Mouse (Mus musculus): Measurements from ENCODE around the gene Khnyn.

The Khnyn gene

DNA sequence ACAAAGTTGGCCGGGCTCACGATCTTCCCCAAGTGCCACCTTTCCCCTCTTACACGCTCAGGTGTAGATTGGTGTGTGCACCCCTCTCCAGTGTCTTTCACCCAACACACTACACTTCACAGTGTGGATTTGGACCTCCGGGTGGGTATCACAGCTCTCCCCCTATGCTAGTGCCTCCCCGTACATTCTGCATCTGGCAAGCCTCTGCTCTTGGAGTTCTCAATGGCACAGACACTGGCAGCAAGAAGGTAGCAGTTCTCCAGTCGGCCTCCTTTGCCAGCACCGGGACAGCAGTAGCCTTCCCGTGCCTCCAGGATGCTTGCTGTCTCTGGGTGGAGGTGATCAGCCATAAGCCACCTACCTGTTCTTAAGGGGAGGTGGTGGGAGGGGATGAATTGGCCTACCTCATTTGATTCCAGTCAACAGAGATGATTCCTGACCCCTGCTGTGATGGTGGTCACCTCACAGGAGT, 11.5 kb upstream of the Khnyn start:
- DNase-seq (ENCODE audit: low read depth, low spot score) = no peak

DNA sequence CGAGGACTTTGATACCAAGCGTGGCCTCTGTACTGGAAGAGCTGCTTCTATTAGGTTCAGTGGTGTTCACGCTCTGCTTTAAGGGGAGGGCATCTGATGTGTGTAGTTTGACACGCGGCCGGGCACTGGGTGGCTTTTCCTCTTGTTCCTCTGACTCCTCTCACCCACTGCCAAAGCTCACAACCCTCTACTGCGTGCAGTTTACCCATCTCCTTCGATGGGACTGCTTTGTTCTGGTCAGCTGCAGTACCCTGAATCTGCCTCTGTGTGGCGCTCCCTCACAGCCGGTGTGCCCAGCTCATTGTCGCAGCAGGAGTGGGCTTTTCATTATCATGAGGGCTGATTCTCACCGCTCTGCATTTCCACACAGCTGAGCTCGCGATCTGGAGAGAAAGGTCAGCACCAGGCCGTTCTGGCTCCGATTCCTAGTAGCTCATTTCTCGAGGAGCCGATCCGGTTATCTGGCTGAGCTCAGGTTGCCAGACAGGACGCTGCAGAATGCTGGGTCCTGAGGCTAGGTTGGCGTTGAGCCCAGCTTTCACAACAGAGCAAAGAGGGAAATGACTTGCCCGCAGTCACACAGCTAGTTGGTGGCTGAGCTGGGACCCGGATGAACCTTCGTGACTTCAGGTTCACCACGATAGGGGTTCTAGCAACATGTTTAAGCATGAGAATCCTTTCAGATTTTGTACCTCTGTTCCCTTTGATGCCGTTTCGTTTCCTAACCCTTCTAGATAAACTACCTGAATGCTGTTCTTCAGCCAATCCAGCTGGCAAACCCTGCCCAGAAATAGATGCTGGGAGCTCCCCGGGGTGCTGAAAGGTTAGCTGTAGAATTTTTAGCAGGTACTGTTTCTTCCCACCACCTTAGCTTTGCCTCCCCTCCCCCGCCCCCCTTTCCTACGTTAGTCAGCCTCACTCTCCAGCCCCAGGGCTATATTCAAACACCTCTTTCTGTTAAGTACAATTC, 10.7 kb upstream of the Khnyn start:
- DNase-seq (ENCODE audit: low read depth, low spot score) = peak; percentile 87

GRCm38 (mm10) chr14:55877469-55878315, 7.1 kb upstream of the Khnyn start:
- no peak for DNase-seq (ENCODE audit: low read depth, low spot score)

DNA sequence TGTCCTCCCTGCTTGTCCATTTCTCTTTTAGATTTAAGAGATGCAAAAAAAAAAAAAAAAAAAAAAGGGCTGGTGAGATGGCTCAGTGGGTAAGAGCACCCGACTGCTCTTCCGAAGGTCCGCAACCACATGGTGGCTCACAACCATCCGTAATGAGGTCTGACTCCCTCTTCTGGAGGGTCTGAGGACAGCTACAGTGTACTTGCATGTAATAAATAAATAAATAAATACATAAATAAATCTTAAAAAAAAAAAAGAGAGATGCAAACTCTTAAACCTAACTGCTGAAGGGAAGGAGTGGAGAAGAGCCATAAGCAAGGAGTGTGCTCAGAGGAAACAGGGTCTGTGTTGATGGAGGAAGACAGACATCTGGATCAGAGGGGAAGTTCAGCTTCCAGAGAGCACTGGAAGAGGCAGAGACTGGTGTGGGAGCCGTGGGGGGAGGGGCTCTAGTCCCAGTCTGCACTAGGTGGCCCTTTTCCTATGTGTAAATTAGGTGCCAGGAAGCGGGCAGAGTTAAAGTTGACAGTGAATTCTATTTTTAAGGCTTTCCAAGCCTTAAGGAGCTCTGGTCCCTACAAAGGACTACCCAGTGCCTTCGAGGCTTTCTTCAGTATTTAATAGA, 6.3 kb upstream of the Khnyn start:
- no peak for DNase-seq (ENCODE audit: low read depth, low spot score)

DNA sequence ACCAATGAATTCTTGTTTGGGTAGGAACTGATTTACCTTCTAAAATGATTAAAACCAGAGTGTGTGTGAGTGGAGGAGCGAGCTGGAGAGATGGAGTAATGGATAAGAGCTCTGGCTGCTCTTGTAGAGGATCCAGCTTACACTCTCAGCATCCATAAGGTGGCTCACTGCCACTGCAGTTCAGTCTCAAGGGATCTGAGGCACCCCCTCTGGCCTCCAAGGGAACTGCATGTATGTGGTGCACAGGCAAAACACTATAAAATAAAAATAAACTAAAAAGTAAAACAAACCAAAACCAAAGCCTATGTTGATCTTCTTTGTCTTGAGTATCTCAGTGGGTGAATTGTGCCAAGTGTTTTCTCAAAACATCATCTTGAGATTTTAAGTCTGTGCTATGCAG, 5.1 kb upstream of the Khnyn start:
- DNase-seq (ENCODE audit: low read depth, low spot score) = peak; percentile 81

DNA sequence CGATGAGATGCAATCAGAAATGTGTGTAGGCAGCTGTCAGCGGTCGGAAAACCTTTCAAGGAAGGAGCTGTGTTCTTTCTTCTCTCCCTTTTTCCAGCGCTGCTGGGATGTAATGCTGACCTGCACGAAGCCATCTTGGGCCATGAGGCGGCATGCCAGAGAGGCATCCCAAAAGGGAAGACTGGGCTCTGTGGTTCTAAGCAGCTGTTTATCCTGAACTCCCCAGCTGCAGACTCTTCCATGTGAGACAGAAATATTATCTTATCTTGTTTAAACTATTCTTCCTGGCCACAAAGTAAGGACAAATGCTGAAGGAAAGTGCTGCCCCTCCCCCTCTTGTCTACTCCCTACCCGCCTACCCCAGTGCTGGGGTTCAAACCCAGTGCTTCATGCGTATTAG, 3.8 kb upstream of the Khnyn start:
- DNase-seq (ENCODE audit: low read depth, low spot score) = no peak

- DNase-seq (ENCODE audit: low read depth, low spot score) = no peak
Observed at GRCm38 (mm10) chr14:55882171-55882641, 2.5 kb upstream of the Khnyn start.

GRCm38 (mm10) chr14:55883149-55883661, 1.5 kb upstream of the Khnyn start:
- no peak for DNase-seq (ENCODE audit: low read depth, low spot score)

DNA sequence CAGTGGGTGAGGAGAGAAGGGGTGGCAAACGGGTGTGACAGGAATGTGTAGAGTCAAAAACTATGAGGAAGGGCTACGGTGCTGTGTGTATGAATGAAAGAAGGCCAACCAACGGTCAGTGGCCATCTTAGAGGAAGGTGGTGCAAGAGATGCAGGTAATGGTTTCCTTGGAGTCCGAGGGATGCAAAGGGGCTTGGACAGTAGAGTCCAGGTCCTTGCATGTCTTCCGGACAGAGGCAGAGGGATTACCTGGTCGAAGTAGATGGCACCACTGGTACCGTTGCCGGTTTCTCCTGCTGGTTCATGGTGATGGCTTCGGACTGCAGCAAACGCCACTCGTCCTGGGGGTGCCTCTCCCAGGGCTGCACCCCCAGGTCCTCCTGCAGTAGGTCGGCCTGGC, 1.1 kb upstream of the Khnyn start:
- DNase-seq (ENCODE audit: low read depth, low spot score) = no peak

GRCm38 (mm10) chr14:55884166-55884565, 581 bp upstream of the Khnyn start, which contains the start of gene Cbln3:
Cbln3 (minus strand) TSS chr14:55884392.
- DNase-seq (ENCODE audit: low read depth, low spot score) = no peak

- DNase-seq (ENCODE audit: low read depth, low spot score) = no peak
Observed at GRCm38 (mm10) chr14:55885114-55885790, 505 bp downstream of the Khnyn start.

- peak; percentile 92 for DNase-seq (ENCODE audit: low read depth, low spot score)
Observed at GRCm38 (mm10) chr14:55885791-55886271, 1.1 kb downstream of the Khnyn start.

GRCm38 (mm10) chr14:55886571-55887382, 2.0 kb downstream of the Khnyn start:
- no peak for DNase-seq (ENCODE audit: low read depth, low spot score)

- no peak for DNase-seq (ENCODE audit: low read depth, low spot score)
Observed at GRCm38 (mm10) chr14:55897671-55898070, 12.9 kb downstream of the Khnyn start.

- no peak for DNase-seq (ENCODE audit: low read depth, low spot score)
Observed at GRCm38 (mm10) chr14:55898947-55899346, 14.2 kb downstream of the Khnyn start.

GRCm38 (mm10) chr14:55899701-55900413, 15.1 kb downstream of the Khnyn start, which contains the start of gene Sdr39u1:
Sdr39u1 (minus strand) TSS chr14:55900293.
- peak; percentile 95 for DNase-seq (ENCODE audit: low read depth, low spot score)

DNA sequence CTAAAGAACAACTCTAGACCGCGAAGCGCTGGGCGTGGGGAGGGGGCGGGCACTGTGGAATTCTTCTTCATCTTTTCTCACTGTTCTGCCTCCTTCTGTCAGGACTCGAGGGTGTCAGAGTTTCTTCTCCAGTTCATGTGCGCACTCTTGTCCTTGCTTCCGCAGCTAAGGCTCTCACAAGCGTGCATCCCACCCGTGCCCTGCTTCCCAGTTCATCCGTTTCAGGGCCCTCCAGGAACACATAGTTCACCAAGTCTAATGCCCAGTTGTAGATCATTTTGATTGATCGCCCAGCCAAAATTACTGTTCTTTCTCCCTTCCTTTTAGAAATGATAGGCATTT, 15.6 kb downstream of the Khnyn start:
- no peak for DNase-seq (ENCODE audit: low read depth, low spot score)

GRCm38 (mm10) chr14:55905518-55905917, 20.8 kb downstream of the Khnyn start:
- peak; percentile 40 for DNase-seq (ENCODE audit: low read depth, low spot score)

- no peak for DNase-seq (ENCODE audit: low read depth, low spot score)
Observed at GRCm38 (mm10) chr14:55913406-55913805, 28.7 kb downstream of the Khnyn start.

Data from A20 (cell line).